Mouse (Mus musculus): Measurements from ENCODE around the gene Pla1a.

Gene Pla1a

GRCm38 (mm10) chr16:38369992-38370484, 62.9 kb downstream of the Pla1a start:
- DNase-seq (ENCODE audit: extremely low read depth, low read depth, low spot score): no peak

GRCm38 (mm10) chr16:38369431-38369830, 63.5 kb downstream of the Pla1a start:
- DNase-seq (ENCODE audit: extremely low read depth, low read depth, low spot score): no peak

DNA sequence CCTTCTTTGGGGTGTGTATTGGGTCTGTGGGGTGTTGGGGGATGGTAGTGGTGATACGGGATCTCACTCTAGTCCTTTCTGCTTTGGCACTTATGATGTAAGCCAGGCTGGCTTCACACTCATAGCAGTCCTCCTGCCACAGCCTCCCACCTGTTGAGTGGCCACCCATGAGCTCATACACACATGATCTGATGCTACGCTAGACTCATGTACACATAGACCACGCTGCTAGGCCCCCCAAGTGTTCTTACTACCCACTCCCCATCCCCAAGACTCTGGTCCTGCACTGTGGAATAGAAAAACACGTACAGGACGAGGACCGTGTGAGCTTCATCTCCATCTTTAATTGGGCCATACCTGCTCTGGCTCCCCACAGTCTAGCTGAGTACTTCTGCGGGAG, 63.9 kb downstream of the Pla1a start:
- no peak for DNase-seq (ENCODE audit: extremely low read depth, low read depth, low spot score)

GRCm38 (mm10) chr16:38368336-38368735, 64.6 kb downstream of the Pla1a start:
- no peak for DNase-seq (ENCODE audit: extremely low read depth, low read depth, low spot score)

GRCm38 (mm10) chr16:38366231-38366630, 66.7 kb downstream of the Pla1a start:
- no peak for DNase-seq (ENCODE audit: extremely low read depth, low read depth, low spot score)

DNA sequence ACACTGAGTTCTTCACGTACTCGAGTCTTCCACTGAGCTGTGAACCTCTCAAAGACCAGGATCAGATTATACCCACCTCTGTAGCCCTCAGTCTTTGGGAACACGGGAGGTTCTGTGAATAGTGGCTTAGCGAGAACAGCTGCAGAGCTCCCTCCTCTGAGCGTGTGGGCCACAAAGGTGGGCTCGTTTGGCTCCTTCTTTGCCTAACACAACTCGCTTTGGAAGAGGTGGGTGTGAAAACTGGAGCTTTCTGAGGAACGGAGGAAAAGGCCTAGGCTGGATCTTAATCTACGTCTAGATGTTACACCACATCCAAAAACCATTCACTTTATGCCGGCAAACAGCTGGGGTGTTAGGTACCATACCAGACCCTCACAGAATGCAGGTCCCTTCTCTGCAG, 67.6 kb downstream of the Pla1a start:
- DNase-seq (ENCODE audit: extremely low read depth, low read depth, low spot score): no peak

GRCm38 (mm10) chr16:38363657-38364056, 69.3 kb downstream of the Pla1a start:
- no peak for DNase-seq (ENCODE audit: extremely low read depth, low read depth, low spot score)

GRCm38 (mm10) chr16:38363256-38363595, 69.7 kb downstream of the Pla1a start:
- no peak for DNase-seq (ENCODE audit: extremely low read depth, low read depth, low spot score)

GRCm38 (mm10) chr16:38362493-38363255, 70.3 kb downstream of the Pla1a start:
- no peak for DNase-seq (ENCODE audit: extremely low read depth, low read depth, low spot score)

DNA sequence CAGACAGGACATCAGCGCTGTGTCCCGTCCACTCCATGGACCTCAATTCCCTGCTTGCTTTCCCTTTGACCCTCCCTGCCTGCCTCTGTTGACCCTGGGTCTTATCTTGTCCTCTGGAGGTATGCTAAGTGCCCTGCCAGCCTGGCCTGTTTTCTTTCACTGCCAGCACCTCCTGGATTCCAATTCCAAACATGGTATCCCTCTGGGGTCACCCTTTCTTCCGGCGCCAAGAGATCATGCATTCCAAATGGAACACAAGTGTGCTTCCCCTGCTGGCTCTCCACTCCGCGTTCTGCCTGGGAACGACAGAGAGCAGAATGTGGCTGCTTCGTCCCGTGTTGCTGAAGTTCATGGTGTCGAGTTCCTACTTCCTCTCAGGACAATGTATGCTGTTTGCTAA, 71.0 kb downstream of the Pla1a start, which contains the start of gene Popdc2:
Popdc2 (plus strand) TSS at position 277 of the 400 bp plus-strand sequence.
- no peak for DNase-seq (ENCODE audit: extremely low read depth, low read depth, low spot score)

- no peak for DNase-seq (ENCODE audit: extremely low read depth, low read depth, low spot score)
Measured at GRCm38 (mm10) chr16:38360317-38360716, 72.6 kb downstream of the Pla1a start.

GRCm38 (mm10) chr16:38359857-38360256, 73.1 kb downstream of the Pla1a start:
- no peak for DNase-seq (ENCODE audit: extremely low read depth, low read depth, low spot score)

- no peak for DNase-seq (ENCODE audit: extremely low read depth, low read depth, low spot score)
Measured at GRCm38 (mm10) chr16:38359241-38359640, 73.7 kb downstream of the Pla1a start.

DNA sequence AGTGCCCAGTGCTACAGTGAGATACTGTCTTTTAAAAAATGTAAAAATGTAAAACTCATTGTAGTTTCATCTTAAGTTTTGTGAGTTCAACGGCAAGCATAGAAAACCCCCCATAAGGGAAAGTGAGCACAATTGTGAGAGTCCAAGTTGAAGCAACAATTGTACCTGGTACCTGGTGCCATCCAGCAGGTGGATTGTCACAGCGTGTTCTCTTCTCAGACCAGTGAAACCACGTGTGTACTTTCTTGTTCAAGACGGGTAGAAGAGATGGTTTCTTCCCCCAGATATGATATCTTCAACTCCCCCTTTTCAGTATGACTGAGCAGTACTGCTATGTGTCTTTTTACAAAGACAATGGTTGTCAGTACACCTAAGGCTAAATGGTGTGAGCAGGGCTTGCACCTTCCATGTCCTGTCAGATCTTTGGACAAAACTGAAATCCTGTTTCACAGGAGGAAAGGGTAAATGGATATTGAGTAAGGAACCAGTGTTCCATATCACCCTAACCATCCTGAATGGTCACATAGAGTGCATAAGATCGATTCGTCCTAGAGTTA, 74.6 kb downstream of the Pla1a start:
- no peak for DNase-seq (ENCODE audit: extremely low read depth, low read depth, low spot score)

DNA sequence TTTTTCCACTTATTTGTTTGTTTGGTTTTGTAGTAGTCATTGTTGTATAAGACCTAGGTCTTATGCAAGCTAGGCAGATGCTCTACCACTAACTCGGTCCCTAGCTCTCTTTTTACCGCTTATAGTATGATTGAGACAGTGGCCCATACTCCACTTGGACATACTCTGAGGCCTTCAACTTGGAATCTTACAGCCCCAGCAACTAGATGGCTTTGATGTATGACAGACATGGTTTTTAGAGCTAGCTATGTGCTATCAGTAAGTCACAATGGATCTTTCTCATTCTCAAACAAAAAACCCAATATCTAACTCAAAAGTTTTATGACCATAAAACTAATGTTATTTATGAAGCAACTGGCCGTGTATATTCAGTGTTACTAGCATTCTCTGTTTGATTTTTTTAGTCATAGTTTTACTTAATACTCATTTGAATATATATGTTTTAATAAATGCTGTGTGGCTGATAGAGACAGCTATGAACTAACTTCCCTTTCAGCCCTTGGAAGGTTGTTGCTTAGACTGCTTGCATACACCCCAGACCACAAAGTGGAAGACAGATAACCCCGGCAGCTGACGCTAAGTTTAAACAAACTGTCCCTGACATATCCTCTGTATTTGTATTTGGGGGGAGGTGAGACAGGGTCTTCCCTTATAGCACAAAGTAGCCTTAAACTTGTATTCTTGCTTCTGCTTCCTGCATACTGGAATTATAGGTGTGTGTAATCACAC, 78.6 kb downstream of the Pla1a start:
- DNase-seq (ENCODE audit: extremely low read depth, low read depth, low spot score): no peak

GRCm38 (mm10) chr16:38353642-38354041, 79.3 kb downstream of the Pla1a start:
- DNase-seq (ENCODE audit: extremely low read depth, low read depth, low spot score): no peak

GRCm38 (mm10) chr16:38352851-38353250, 80.1 kb downstream of the Pla1a start:
- DNase-seq (ENCODE audit: extremely low read depth, low read depth, low spot score): no peak

DNA sequence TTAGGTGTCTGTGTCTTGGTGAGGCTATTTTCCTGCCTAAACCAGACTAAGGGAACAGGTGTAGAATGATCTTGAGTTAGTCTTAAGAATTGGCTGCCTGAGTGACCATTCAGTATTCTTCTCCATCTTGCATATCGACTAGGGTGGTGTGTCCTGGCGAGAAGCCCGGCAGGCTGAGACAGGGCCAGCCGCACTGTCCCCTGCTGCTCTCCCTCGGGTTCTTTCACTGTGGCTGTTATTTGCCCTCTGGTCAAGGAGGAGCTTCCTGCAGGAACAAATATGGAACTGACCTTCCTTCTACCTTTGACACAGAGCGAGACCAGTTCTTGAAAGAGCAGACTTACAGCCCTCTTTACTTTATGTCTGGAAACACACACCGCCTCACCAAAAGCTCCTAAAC, 80.9 kb downstream of the Pla1a start:
- DNase-seq (ENCODE audit: extremely low read depth, low read depth, low spot score): no peak

DNA sequence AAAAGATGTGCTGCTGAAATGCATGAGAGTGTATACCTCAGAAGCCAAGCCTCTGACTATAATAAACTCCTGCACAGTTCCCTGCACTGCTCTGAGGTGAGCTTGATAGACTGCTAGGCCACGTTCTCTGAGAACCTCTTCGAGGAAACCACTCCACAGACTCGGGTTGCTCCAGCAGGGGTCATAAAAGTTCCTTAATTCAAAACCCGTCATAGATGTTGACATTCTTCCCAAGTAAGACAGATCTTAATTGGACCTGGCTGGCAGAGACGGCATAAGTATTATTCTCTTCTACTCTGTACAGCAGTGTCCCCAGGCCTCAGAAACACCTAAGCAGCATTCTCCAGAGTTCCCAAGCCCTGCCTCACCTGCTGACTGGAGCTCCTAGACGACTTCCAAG, 82.0 kb downstream of the Pla1a start:
- DNase-seq (ENCODE audit: extremely low read depth, low read depth, low spot score): no peak

DNA sequence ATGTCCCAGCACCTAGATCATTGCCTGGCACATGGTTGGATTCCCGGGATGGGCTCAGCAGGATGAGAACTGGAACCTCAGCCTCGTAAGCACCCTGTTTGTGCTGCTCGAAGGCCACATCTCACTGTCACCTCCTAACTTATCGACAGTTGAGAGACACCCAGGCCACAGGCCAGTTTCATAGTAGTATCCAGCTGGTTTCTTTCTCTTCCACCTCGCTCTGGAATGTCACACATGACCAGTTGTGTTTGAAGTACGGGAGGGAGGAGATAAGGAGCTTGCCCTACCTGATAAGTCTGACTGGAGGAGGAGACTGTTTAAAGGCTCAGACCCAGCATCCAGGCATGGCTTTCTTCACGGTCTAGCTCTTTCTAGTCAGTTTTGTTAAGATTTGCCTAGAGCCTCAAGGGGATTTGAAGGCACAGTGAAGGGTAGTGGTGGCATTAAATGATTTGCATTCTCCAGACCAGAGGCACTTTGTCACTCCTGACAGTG, 82.5 kb downstream of the Pla1a start:
- no peak for DNase-seq (ENCODE audit: extremely low read depth, low read depth, low spot score)

GRCm38 (mm10) chr16:38349881-38350280, 83.1 kb downstream of the Pla1a start:
- no peak for DNase-seq (ENCODE audit: extremely low read depth, low read depth, low spot score)
